Mouse (Mus musculus) MEL (cell line): ENCODE measurements around the gene Stmn1. TPM values are rescaled to one million over a fixed set of nuclear protein-coding genes. Genes with fewer than 3 reads are reported as not detected.

Experiments used
- DNase-seq: peaks from one replicate; pipeline ENCODE4 v3.0.0; 2011; ENCODE audit warnings: low read depth, low spot score
- H3K27ac ChIP-seq: 2 replicates; pipeline ENCODE4 v1.5.1; 2012; ENCODE audit warnings: low read depth, mild to moderate bottlenecking, control low read depth, low read length, moderate library complexity; ENCODE audit not compliant: control insufficient read depth
- H3K27me3 ChIP-seq, 2 experiments: fragments of 150-350 bp in 1 of 2; sonication (generic) in 1 of 2; 2 replicates each; pipeline ENCODE4 v1.6.1; 2012; ENCODE audit warnings: low read length in 2 of 2, mild to moderate bottlenecking in 2 of 2, improper control_type of control experiment in 1 of 2, moderate library complexity in 1 of 2; ENCODE audit not compliant: insufficient read depth in 2 of 2, control insufficient read depth in 1 of 2
- H3K36me3 ChIP-seq, 2 experiments: 2 replicates each; pipeline ENCODE4 v1.6.1; 2012 to 2014; ENCODE audit warnings: low read length in 2 of 2, improper control_type of control experiment in 1 of 2, inconsistent platforms in 1 of 2, mild to moderate bottlenecking in 1 of 2; ENCODE audit not compliant: insufficient read depth in 2 of 2, control insufficient read depth in 1 of 2
- H3K4me1 ChIP-seq, 2 experiments: fragments of 150-350 bp in 1 of 2; sonication (generic) in 1 of 2; 2 replicates each; pipeline ENCODE4 v1.6.1; 2012; ENCODE audit warnings: low read length in 2 of 2, improper control_type of control experiment in 1 of 2, mild to moderate bottlenecking in 1 of 2; ENCODE audit not compliant: insufficient read depth in 2 of 2, control insufficient read depth in 1 of 2
- H3K4me3 ChIP-seq, 2 experiments: fragments of 150-350 bp in 1 of 2; sonication (generic) in 1 of 2; 2 replicates each; pipeline ENCODE4 v1.5.1; 2012; ENCODE audit warnings: low read depth in 2 of 2, low read length in 2 of 2, mild to moderate bottlenecking in 2 of 2, moderate library complexity in 2 of 2, control low read depth in 1 of 2, improper control_type of control experiment in 1 of 2; ENCODE audit not compliant: control insufficient read depth in 1 of 2, insufficient read depth in 1 of 2
- H3K79me2 ChIP-seq: 2 replicates; pipeline ENCODE4 v1.6.1; 2012; ENCODE audit warnings: mild to moderate bottlenecking, low read length, moderate library complexity; ENCODE audit not compliant: control insufficient read depth, poor library complexity, insufficient read depth
- H3K9ac ChIP-seq: 2 replicates; pipeline ENCODE4 v1.6.1; 2012; ENCODE audit warnings: low read depth, mild to moderate bottlenecking, control low read depth, low read length, moderate library complexity; ENCODE audit not compliant: control insufficient read depth, poor library complexity, severe bottlenecking
- H3K9me3 ChIP-seq: fragments of 150-350 bp; sonication (generic); replicated peaks from 2 replicates; pipeline ENCODE4 v1.6.1; 2012; ENCODE audit warnings: mild to moderate bottlenecking, low read length, improper control_type of control experiment, moderate library complexity; ENCODE audit not compliant: insufficient read depth
- BHLHE40 ChIP-seq: IDR thresholded peaks from 2 replicates; pipeline ENCODE4 v1.6.1; 2012; ENCODE audit warnings: low read depth, mild to moderate bottlenecking, inconsistent platforms, low read length, improper control_type of control experiment, borderline replicate concordance
- CHD1 ChIP-seq: IDR thresholded peaks from 2 replicates; pipeline ENCODE4 v1.6.1; 2012; ENCODE audit warnings: low read depth, mild to moderate bottlenecking, inconsistent platforms, low read length, improper control_type of control experiment
- CHD2 ChIP-seq: IDR thresholded peaks from 2 replicates; pipeline ENCODE4 v1.6.1; 2011; ENCODE audit warnings: low read length, improper control_type of control experiment
- E2F4 ChIP-seq: IDR thresholded peaks from 2 replicates; pipeline ENCODE4 v1.6.1; 2011; ENCODE audit warnings: low read depth, low read length, improper control_type of control experiment, borderline replicate concordance
- ELF1 ChIP-seq: IDR thresholded peaks from 2 replicates; pipeline ENCODE4 v1.6.1; 2014; ENCODE audit warnings: low read depth, mild to moderate bottlenecking, inconsistent platforms, low read length, improper control_type of control experiment, moderate library complexity
- HCFC1 ChIP-seq: IDR thresholded peaks from 2 replicates; pipeline ENCODE4 v1.6.1; 2012; ENCODE audit warnings: low read depth, mild to moderate bottlenecking, inconsistent platforms, low read length, improper control_type of control experiment, moderate library complexity
- JUND ChIP-seq: IDR thresholded peaks from 2 replicates; pipeline ENCODE4 v1.6.1; 2011; ENCODE audit warnings: low read depth, mild to moderate bottlenecking, improper control_type of control experiment, low read length
- KAT2A ChIP-seq: conservative IDR thresholded peaks from 2 replicates; pipeline ENCODE4 v1.6.1; 2012; ENCODE audit warnings: low read depth, low read length, improper control_type of control experiment, inconsistent platforms
- MAX ChIP-seq: IDR thresholded peaks from 2 replicates; pipeline ENCODE4 v1.6.1; 2011; ENCODE audit warnings: low read length, improper control_type of control experiment
- MAZ ChIP-seq: IDR thresholded peaks from 2 replicates; pipeline ENCODE4 v1.6.1; 2012; ENCODE audit warnings: low read depth, mild to moderate bottlenecking, inconsistent platforms, low read length, improper control_type of control experiment
- MEF2A ChIP-seq: IDR thresholded peaks from 2 replicates; pipeline ENCODE4 v1.6.1; 2014; ENCODE audit warnings: low read depth, mild to moderate bottlenecking, inconsistent platforms, low read length, improper control_type of control experiment; ENCODE audit not compliant: poor library complexity, insufficient replicate concordance, severe bottlenecking; ENCODE audit errors: extremely low read depth
- MYC ChIP-seq: IDR thresholded peaks from 2 replicates; pipeline ENCODE4 v1.6.1; 2011; ENCODE audit warnings: low read depth, mild to moderate bottlenecking, low read length, improper control_type of control experiment, moderate library complexity
- NELFE ChIP-seq: IDR thresholded peaks from 2 replicates; pipeline ENCODE4 v1.6.1; 2011; ENCODE audit warnings: low read depth, low read length, improper control_type of control experiment
- NRF1 ChIP-seq: IDR thresholded peaks from 2 replicates; pipeline ENCODE4 v1.6.1; 2014; ENCODE audit warnings: low read depth, mild to moderate bottlenecking, inconsistent platforms, low read length, improper control_type of control experiment, moderate library complexity; ENCODE audit not compliant: poor library complexity, insufficient read depth, severe bottlenecking
- POLR2A ChIP-seq, 2 experiments: IDR thresholded peaks; 2 replicates each; pipeline ENCODE4 v1.6.1; 2011 to 2012; ENCODE audit warnings: low read length in 2 of 2, mild to moderate bottlenecking in 2 of 2, control low read depth in 1 of 2, improper control_type of control experiment in 1 of 2, low read depth in 1 of 2, moderate library complexity in 1 of 2; ENCODE audit not compliant: control insufficient read depth in 1 of 2, insufficient read depth in 1 of 2, poor library complexity in 1 of 2
- POLR2AphosphoS2 ChIP-seq: IDR thresholded peaks from 2 replicates; pipeline ENCODE4 v1.6.1; 2011; ENCODE audit warnings: low read length, improper control_type of control experiment
- RAD21 ChIP-seq: IDR thresholded peaks from 2 replicates; pipeline ENCODE4 v1.6.1; 2011; ENCODE audit warnings: mild to moderate bottlenecking, low read depth, low read length, improper control_type of control experiment
- RCOR1 ChIP-seq: IDR thresholded peaks from 2 replicates; pipeline ENCODE4 v1.6.1; 2012; ENCODE audit warnings: low read depth, mild to moderate bottlenecking, inconsistent platforms, low read length, improper control_type of control experiment
- SIN3A ChIP-seq: IDR thresholded peaks from 2 replicates; pipeline ENCODE4 v1.6.1; 2012; ENCODE audit warnings: low read length, improper control_type of control experiment, inconsistent platforms
- SMC3 ChIP-seq: IDR thresholded peaks from 2 replicates; pipeline ENCODE4 v1.6.1; 2011; ENCODE audit warnings: low read depth, low read length, improper control_type of control experiment
- TAL1 ChIP-seq: IDR thresholded peaks from 2 replicates; pipeline ENCODE4 v1.6.1; 2012; ENCODE audit warnings: mild to moderate bottlenecking, inconsistent platforms, low read length, moderate library complexity, mixed read lengths
- TBP ChIP-seq: IDR thresholded peaks from 2 replicates; pipeline ENCODE4 v1.8.0; 2011; ENCODE audit warnings: low read depth, low read length, improper control_type of control experiment
- TCF12 ChIP-seq: IDR thresholded peaks from 2 replicates; pipeline ENCODE4 v1.6.1; 2014; ENCODE audit warnings: low read depth, mild to moderate bottlenecking, inconsistent platforms, low read length, improper control_type of control experiment, moderate library complexity
- UBTF ChIP-seq: IDR thresholded peaks from 2 replicates; pipeline ENCODE4 v1.6.1; 2012; ENCODE audit warnings: low read depth, mild to moderate bottlenecking, inconsistent platforms, low read length, improper control_type of control experiment, moderate library complexity, borderline replicate concordance; ENCODE audit not compliant: insufficient read depth
- USF1 ChIP-seq: IDR thresholded peaks from 2 replicates; pipeline ENCODE4 v1.6.1; 2014; ENCODE audit warnings: low read depth, mild to moderate bottlenecking, inconsistent platforms, low read length, improper control_type of control experiment, moderate library complexity
- USF2 ChIP-seq, 2 experiments: IDR thresholded peaks; 2 replicates each; pipeline ENCODE4 v1.6.1; 2011 to 2012; ENCODE audit warnings: improper control_type of control experiment in 2 of 2, low read length in 2 of 2, borderline replicate concordance in 1 of 2, inconsistent platforms in 1 of 2, low read depth in 1 of 2, mild to moderate bottlenecking in 1 of 2; ENCODE audit not compliant: insufficient read depth in 1 of 2
- ZC3H11A ChIP-seq: IDR thresholded peaks from 2 replicates; pipeline ENCODE4 v1.6.1; 2012; ENCODE audit warnings: low read depth, mild to moderate bottlenecking, inconsistent platforms, low read length, improper control_type of control experiment
- ZKSCAN1 ChIP-seq: IDR thresholded peaks from 2 replicates; pipeline ENCODE4 v1.6.1; 2012; ENCODE audit warnings: low read depth, mild to moderate bottlenecking, inconsistent platforms, low read length, improper control_type of control experiment, moderate library complexity
- ZMIZ1 ChIP-seq: IDR thresholded peaks from 2 replicates; pipeline ENCODE4 v1.6.1; 2012; ENCODE audit warnings: low read depth, mild to moderate bottlenecking, inconsistent platforms, low read length, improper control_type of control experiment, moderate library complexity
- ZNF384 ChIP-seq: IDR thresholded peaks from 2 replicates; pipeline ENCODE4 v1.6.1; 2012; ENCODE audit warnings: low read depth, mild to moderate bottlenecking, inconsistent platforms, low read length, improper control_type of control experiment
- polyA plus RNA-seq, 2 experiments: library from polyadenylated mRNA; stranded (reverse) in 1 of 2; unstranded in 1 of 2; fragments of >175 nt in 1 of 2; fragments of >200 nt in 1 of 2; gene quantifications; 2 replicates each; pipeline versions ENCODE4 v1.2.1 to v1.2.4; 2012; ENCODE audit warnings: low replicate concordance in 2 of 2, low read depth in 1 of 2; ENCODE audit not compliant: insufficient read length in 2 of 2, insufficient read depth in 1 of 2, missing spikeins in 1 of 2
- total RNA-seq: library from RNA; depleted of rRNA; stranded (reverse); fragments of 300-350 nt; gene quantifications from 2 replicates; pipeline ENCODE4 v1.2.3, GENCODE M21; 2012

The Stmn1 gene
- total and polyA plus RNA-seq, 3 experiments, result 214 to 350 TPM; not detected in 1

- Histone ChIP-seq H3K79me2 (no peaks in the 10 kb centered on the region), H3K4me3 (no peak overlapping the region)
- TF ChIP-seq ZKSCAN1, result no peak
- no peak for TF ChIP-seq BHLHE40
- TF ChIP-seq ELF1, result no peak
- TF ChIP-seq TAL1, result no peak
- TF ChIP-seq ZMIZ1, result no peak
- TF ChIP-seq RAD21, result no peak
- no peak for TF ChIP-seq MEF2A
- no peak for TF ChIP-seq HCFC1
- TF ChIP-seq MAX, result no peak
- no peak for TF ChIP-seq USF1
- no peak for TF ChIP-seq NELFE
- TF ChIP-seq USF2 (IDR thresholded peaks at IDR 0.05; ENCODE audit: borderline replicate concordance in 1 of 2, insufficient read depth in 1 of 2, low read depth in 1 of 2, low read length in 2 of 2), result no peak
- no peak for TF ChIP-seq NRF1
- TF ChIP-seq ZC3H11A, result no peak
- TF ChIP-seq TCF12, result no peak
- no peak for TF ChIP-seq CHD2
- TF ChIP-seq RCOR1, result no peak
- no peak for TF ChIP-seq POLR2A (IDR thresholded peaks at IDR 0.05; ENCODE audit: control insufficient read depth in 1 of 2, insufficient read depth in 1 of 2, low read depth in 1 of 2, low read length in 2 of 2, poor library complexity in 1 of 2)
- no peak for TF ChIP-seq MAZ
These were observed 11.7 kb downstream of the Stmn1 start for GRCm38 (mm10) chr4:134479839-134480238.

DNA sequence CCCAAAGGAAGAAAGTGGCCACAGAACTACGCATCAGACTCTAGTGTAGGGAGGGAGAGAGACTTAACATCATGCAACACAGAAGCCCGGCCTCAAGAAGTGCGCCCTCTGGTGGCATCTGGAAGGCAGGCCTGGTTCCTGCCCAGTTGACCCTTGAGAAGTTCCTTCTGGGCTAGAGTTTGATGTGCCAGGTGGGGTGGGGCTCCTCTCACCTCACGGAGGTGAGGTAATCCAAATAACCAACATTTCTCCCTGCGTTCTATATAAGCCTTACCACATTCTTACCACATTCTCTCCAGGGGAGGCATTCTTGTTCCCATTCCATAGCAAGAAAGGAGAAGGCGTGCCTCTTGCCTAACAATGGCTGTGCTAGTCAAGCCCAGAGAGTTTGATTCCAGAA lies 12.7 kb downstream of the Stmn1 start:
- H3K36me3 ChIP-seq, result no peaks in the 10 kb centered on the region
- H3K27me3 ChIP-seq, result peaks cover 3 to 6% of the 10 kb centered on the region in 2 experiments; a peak in 2 of 4 replicates
- H3K9ac ChIP-seq, result no peak overlapping the region
- no peak overlapping the region for H3K4me3 ChIP-seq
- H3K9me3 ChIP-seq, result no peaks in the 10 kb centered on the region
- H3K79me2 ChIP-seq, result no peaks in the 10 kb centered on the region
- H3K4me1 ChIP-seq, result no peaks in the 10 kb centered on the region; a peak in 1 of 4 replicates
- H3K27ac ChIP-seq, result no peak overlapping the region
- DNase-seq, result peak; percentile 82
- no peak for TF ChIP-seq CHD1
- no peak for TF ChIP-seq MAZ
- TF ChIP-seq ZNF384, result no peak
- TF ChIP-seq TAL1, result no peak
- no peak for TF ChIP-seq JUND
- peak; percentile 35 for TF ChIP-seq RAD21
- TF ChIP-seq USF2 (IDR thresholded peaks at IDR 0.05; ENCODE audit: borderline replicate concordance in 1 of 2, insufficient read depth in 1 of 2, low read depth in 1 of 2, low read length in 2 of 2), result no peak
- TF ChIP-seq SIN3A, result no peak
- no peak for TF ChIP-seq E2F4
- TF ChIP-seq ELF1, result no peak
- no peak for TF ChIP-seq ZKSCAN1
- no peak for TF ChIP-seq POLR2AphosphoS2
- TF ChIP-seq ZC3H11A, result peak; percentile 46
- TF ChIP-seq POLR2A (IDR thresholded peaks at IDR 0.05; ENCODE audit: control insufficient read depth in 1 of 2, insufficient read depth in 1 of 2, low read depth in 1 of 2, low read length in 2 of 2, poor library complexity in 1 of 2), result no peak
- TF ChIP-seq TBP, result no peak
- no peak for TF ChIP-seq KAT2A
- no peak for TF ChIP-seq BHLHE40
- no peak for TF ChIP-seq NELFE
- TF ChIP-seq UBTF, result no peak
- peak; percentile 76 for TF ChIP-seq SMC3
- TF ChIP-seq USF1, result no peak
- TF ChIP-seq ZMIZ1, result no peak
- TF ChIP-seq TCF12, result no peak
- TF ChIP-seq MAX, result no peak
- no peak for TF ChIP-seq MYC

More at GRCm38 (mm10) chr4:134479839-134480238, 11.7 kb downstream of the Stmn1 start:
- Histone ChIP-seq H3K4me1 (no peaks in the 10 kb centered on the region; a peak in 1 of 4 replicates), H3K27ac (no peak overlapping the region), H3K36me3 (no peaks in the 10 kb centered on the region), H3K27me3 (peaks cover 1 to 6% of the 10 kb centered on the region in 2 experiments; a peak in 2 of 4 replicates), H3K9ac (no peak overlapping the region), H3K9me3 (no peaks in the 10 kb centered on the region)
- no peak for DNase-seq
